Mouse (Mus musculus): ENCODE results near the gene Casp8. TPM values are rescaled to one million over a fixed set of nuclear protein-coding genes. Genes with fewer than 3 reads are reported as not detected.

Gene Casp8
- polyA plus RNA-seq, 1 experiment from 2014 or later, result 44.1 TPM

DNA sequence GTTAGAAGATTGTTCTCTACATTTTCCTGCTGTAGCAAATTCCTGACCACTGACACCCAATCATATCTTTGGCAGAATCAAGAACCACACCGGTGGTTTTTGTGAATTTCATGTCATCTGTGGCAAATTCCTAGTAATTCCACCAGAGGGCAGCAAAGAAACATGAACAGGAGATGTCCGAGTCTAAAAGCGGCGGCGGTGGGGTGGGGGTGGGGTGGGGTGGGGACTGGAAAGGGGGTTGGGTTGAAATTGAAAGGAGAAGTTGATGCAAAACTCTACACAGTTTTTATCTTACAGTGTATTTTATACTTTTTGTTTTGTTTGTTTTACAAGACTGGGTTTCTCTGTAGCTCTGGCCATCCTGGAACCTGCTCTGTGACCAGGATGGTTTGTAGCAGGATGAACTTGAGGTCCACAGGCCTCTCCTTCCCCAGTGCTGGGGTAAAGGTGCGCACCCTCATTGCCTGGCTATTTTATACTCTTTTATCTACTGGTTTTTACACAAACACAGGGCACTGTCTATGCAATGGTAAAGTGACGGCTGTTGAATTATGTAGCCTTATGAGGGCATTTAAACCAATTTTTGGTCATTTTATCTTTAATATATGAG is 25.0 kb upstream of the Casp8 start:
- no peak overlapping the region for H3K4me2 ChIP-seq (replicated peaks; ENCODE audit: low read depth, low read length)
- 27% methylated on average over 7 of the region's 7 CpGs for WGBS
- H3K9ac ChIP-seq (replicated peaks; ENCODE audit: low read length), result no peak overlapping the region
- ATAC-seq (ENCODE audit: low FRiP score, low TSS enrichment), result no peak
- H3K27me3 ChIP-seq (ENCODE audit: insufficient read depth, low read length), result no peaks in the 10 kb centered on the region
- H3K27ac ChIP-seq (ENCODE audit: low read length), result no peak overlapping the region
- H3K36me3 ChIP-seq (ENCODE audit: insufficient read depth, low read length), result no peaks in the 10 kb centered on the region
- H3K9me3 ChIP-seq (ENCODE audit: low read length), result no peaks in the 10 kb centered on the region
- no peaks in the 10 kb centered on the region for H3K4me1 ChIP-seq (ENCODE audit: insufficient read depth, low read length)
- H3K4me3 ChIP-seq (ENCODE audit: low read length), result no peak overlapping the region

DNA sequence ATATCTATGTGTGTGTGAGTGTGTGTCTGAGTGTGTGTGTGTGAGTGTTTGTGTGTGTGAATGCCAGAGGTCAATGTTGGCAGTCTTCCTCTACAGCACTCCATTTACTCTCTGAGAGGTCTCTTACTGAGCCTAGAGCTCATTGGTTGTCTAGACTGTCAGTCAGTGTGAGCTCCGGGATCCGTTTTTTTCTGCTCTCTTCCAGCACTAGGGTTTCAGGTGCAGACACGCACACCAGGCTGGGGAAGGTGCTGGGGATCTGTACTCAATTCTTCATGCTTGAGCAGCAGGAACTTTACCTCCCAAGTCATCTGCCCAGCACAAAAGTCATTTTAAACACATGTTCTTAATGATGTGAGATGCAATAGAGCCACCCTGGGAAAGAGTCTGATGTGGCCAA is 23.1 kb upstream of the Casp8 start:
- H3K9ac ChIP-seq (replicated peaks; ENCODE audit: low read length), result no peak overlapping the region
- H3K4me1 ChIP-seq (ENCODE audit: insufficient read depth, low read length), result no peaks in the 10 kb centered on the region
- ATAC-seq (ENCODE audit: low FRiP score, low TSS enrichment), result no peak
- no peak overlapping the region for H3K27ac ChIP-seq (ENCODE audit: low read length)
- no peaks in the 10 kb centered on the region for H3K27me3 ChIP-seq (ENCODE audit: insufficient read depth, low read length)
- H3K9me3 ChIP-seq (ENCODE audit: low read length), result no peaks in the 10 kb centered on the region; the same call in 1 of the 2 replicates
- H3K4me3 ChIP-seq (ENCODE audit: low read length), result no peak overlapping the region
- no peak overlapping the region for H3K4me2 ChIP-seq (replicated peaks; ENCODE audit: low read depth, low read length)
- 65% methylated on average over 3 of the region's 3 CpGs for WGBS
- no peaks in the 10 kb centered on the region for H3K36me3 ChIP-seq (ENCODE audit: insufficient read depth, low read length)

DNA sequence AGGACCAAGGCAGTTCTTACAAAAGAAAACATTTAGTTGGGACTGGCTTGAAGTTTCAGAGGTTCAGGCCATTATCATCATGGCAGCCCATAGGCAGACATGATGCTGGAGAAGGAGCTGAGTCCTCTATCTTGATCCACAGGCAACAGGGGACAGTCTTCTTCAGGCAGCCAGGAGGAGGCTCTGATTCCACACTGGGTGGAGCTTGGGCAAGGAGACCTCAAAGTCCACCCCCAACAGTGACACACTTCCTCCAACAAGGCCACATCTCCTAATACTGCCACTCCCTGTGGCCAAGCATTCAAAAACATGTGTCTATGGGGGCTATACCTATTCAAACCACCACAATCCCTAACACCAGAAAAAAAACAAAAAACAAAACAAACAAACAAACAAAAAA is 21.9 kb upstream of the Casp8 start:
- no peaks in the 10 kb centered on the region for H3K4me1 ChIP-seq (ENCODE audit: insufficient read depth, low read length)
- H3K27ac ChIP-seq (ENCODE audit: low read length), result no peak overlapping the region
- no peaks in the 10 kb centered on the region for H3K27me3 ChIP-seq (ENCODE audit: insufficient read depth, low read length)
- H3K9ac ChIP-seq (replicated peaks; ENCODE audit: low read length), result no peak overlapping the region
- no peak for ATAC-seq (ENCODE audit: low FRiP score, low TSS enrichment)
- H3K36me3 ChIP-seq (ENCODE audit: insufficient read depth, low read length), result no peaks in the 10 kb centered on the region
- no peak overlapping the region for H3K4me3 ChIP-seq (ENCODE audit: low read length)
- H3K4me2 ChIP-seq (replicated peaks; ENCODE audit: low read depth, low read length), result no peak overlapping the region
- H3K9me3 ChIP-seq (ENCODE audit: low read length), result no peaks in the 10 kb centered on the region; the same call in 1 of the 2 replicates

- 61% methylated on average over 2 of the region's 2 CpGs for WGBS
- Histone ChIP-seq H3K27ac (ENCODE audit: low read length) (no peak overlapping the region), H3K4me3 (ENCODE audit: low read length) (no peak overlapping the region), H3K4me1 (ENCODE audit: insufficient read depth, low read length) (no peaks in the 10 kb centered on the region), H3K4me2 (replicated peaks; ENCODE audit: low read depth, low read length) (no peak overlapping the region), H3K36me3 (ENCODE audit: insufficient read depth, low read length) (no peaks in the 10 kb centered on the region), H3K27me3 (ENCODE audit: insufficient read depth, low read length) (no peaks in the 10 kb centered on the region), H3K9ac (replicated peaks; ENCODE audit: low read length) (no peak overlapping the region), H3K9me3 (ENCODE audit: low read length) (no peaks in the 10 kb centered on the region; the same call in 1 of the 2 replicates)
- ATAC-seq (ENCODE audit: low FRiP score, low TSS enrichment), result no peak
Measured at GRCm38 (mm10) chr1:58773905-58774304, 21.3 kb upstream of the Casp8 start.

- no peak for ATAC-seq (ENCODE audit: low FRiP score, low TSS enrichment)
- no peak overlapping the region for H3K9ac ChIP-seq (replicated peaks; ENCODE audit: low read length)
- no peaks in the 10 kb centered on the region for H3K36me3 ChIP-seq (ENCODE audit: insufficient read depth, low read length)
- H3K27ac ChIP-seq (ENCODE audit: low read length), result no peak overlapping the region
- no peaks in the 10 kb centered on the region for H3K27me3 ChIP-seq (ENCODE audit: insufficient read depth, low read length)
- H3K4me3 ChIP-seq (ENCODE audit: low read length), result no peak overlapping the region
- no peaks in the 10 kb centered on the region for H3K4me1 ChIP-seq (ENCODE audit: insufficient read depth, low read length)
- no peaks in the 10 kb centered on the region; the same call in 1 of the 2 replicates for H3K9me3 ChIP-seq (ENCODE audit: low read length)
- 92% methylated on average over 5 of the region's 5 CpGs for WGBS
- no peak overlapping the region for H3K4me2 ChIP-seq (replicated peaks; ENCODE audit: low read depth, low read length)
Measured at GRCm38 (mm10) chr1:58775361-58775760, 19.8 kb upstream of the Casp8 start.

DNA sequence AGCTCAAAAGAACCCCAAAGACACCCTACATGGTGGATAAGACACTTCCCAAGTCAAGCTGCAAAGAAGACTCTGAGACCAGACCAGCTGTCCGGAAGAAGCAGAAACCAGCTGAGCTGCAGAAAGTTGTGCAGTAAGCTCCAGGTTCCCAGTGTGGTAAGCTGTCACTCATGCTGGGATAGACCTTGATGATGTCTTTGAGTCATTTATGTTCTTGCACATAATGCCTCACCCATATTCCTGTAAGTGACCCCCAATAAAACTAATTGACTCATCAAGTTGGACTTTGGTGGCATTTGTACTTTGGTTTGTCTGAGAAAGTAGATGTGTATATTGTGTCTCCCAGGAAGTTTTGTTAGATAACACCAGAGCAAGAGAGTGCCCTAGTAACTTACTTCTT is 17.6 kb upstream of the Casp8 start:
- Histone ChIP-seq H3K9me3 (ENCODE audit: low read length) (no peaks in the 10 kb centered on the region; the same call in 1 of the 2 replicates), H3K27me3 (ENCODE audit: insufficient read depth, low read length) (no peaks in the 10 kb centered on the region), H3K4me3 (ENCODE audit: low read length) (no peak overlapping the region), H3K36me3 (ENCODE audit: insufficient read depth, low read length) (no peaks in the 10 kb centered on the region), H3K4me1 (ENCODE audit: insufficient read depth, low read length) (no peaks in the 10 kb centered on the region), H3K27ac (ENCODE audit: low read length) (no peak overlapping the region), H3K9ac (replicated peaks; ENCODE audit: low read length) (no peak overlapping the region), H3K4me2 (replicated peaks; ENCODE audit: low read depth, low read length) (no peak overlapping the region)
- no peak for ATAC-seq (ENCODE audit: low FRiP score, low TSS enrichment)
- 100% methylated on average over 1 of the region's 1 CpGs for WGBS

DNA sequence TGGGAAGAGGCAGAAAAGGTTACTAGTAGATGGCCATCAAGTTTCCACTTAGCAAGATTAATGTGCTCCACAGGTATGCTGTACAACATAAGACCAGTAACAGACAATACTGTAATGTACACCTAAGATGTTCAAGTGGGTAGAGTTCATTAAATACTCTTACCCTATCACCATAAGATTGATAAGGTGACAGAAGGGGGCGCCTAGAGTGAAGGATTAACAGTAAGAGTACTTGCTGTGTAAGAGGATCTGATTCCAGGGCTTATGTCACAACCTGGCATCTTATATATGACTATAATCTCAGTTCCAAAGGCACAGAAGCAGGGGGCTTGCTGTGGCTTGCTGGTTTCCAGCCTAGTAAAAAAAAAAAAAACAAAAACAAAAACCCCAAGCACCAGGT is 16.9 kb upstream of the Casp8 start:
- Histone ChIP-seq H3K4me3 (ENCODE audit: low read length) (no peak overlapping the region), H3K9me3 (ENCODE audit: low read length) (no peaks in the 10 kb centered on the region; the same call in 1 of the 2 replicates), H3K4me2 (replicated peaks; ENCODE audit: low read depth, low read length) (no peak overlapping the region), H3K9ac (replicated peaks; ENCODE audit: low read length) (no peak overlapping the region), H3K36me3 (ENCODE audit: insufficient read depth, low read length) (no peaks in the 10 kb centered on the region), H3K27me3 (ENCODE audit: insufficient read depth, low read length) (no peaks in the 10 kb centered on the region), H3K4me1 (ENCODE audit: insufficient read depth, low read length) (no peaks in the 10 kb centered on the region), H3K27ac (ENCODE audit: low read length) (no peak overlapping the region)
- 9% methylated on average over 1 of the region's 1 CpGs for WGBS
- no peak for ATAC-seq (ENCODE audit: low FRiP score, low TSS enrichment)

DNA sequence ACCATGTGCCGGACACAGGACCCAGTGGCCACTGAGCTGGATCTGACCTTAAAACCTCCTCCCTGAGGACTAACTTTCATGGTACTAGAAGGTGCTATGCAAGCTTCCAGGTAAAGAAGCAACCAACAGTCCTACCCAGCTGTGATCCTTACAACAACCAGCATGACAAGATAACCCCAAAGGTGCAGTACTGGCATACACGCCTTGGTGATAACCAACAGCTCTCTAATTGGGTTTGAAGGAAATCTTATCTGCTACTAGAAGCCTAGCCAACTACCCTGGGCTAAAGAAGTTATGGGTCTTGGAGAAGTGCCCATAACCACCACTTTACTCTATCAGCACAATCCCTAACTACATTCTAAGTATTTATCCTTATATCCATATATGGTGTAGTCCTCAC is 8.9 kb upstream of the Casp8 start:
- no peaks in the 10 kb centered on the region; the same call in 1 of the 2 replicates for H3K9me3 ChIP-seq (ENCODE audit: low read length)
- WGBS, result 94% methylated on average over 2 of the region's 2 CpGs
- H3K4me3 ChIP-seq (ENCODE audit: low read length), result no peak overlapping the region
- no peaks in the 10 kb centered on the region for H3K4me1 ChIP-seq (ENCODE audit: insufficient read depth, low read length)
- H3K27me3 ChIP-seq (ENCODE audit: insufficient read depth, low read length), result no peaks in the 10 kb centered on the region
- ATAC-seq (ENCODE audit: low FRiP score, low TSS enrichment), result no peak
- no peak overlapping the region for H3K4me2 ChIP-seq (replicated peaks; ENCODE audit: low read depth, low read length)
- H3K9ac ChIP-seq (replicated peaks; ENCODE audit: low read length), result no peak overlapping the region
- H3K36me3 ChIP-seq (ENCODE audit: insufficient read depth, low read length), result no peaks in the 10 kb centered on the region
- no peak overlapping the region for H3K27ac ChIP-seq (ENCODE audit: low read length)

DNA sequence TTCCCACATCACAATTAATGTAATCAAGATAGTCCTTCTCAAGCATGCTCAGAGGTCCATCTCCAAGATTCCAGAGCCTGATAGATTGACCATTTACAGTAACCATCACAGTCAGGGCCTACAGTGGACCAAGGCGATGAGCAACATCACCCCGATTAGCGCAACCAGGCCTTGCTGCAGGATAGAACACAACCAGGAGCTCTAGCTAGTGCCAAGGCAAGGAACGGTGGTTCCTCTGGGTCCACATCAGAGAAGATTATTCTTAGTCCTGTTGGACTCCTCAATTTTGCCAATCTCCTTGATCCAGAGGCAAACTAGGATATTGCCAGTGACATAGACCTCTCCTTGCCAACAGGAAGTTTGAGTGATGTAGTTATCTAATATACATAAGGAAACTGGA is 6.8 kb upstream of the Casp8 start:
- Histone ChIP-seq H3K36me3 (ENCODE audit: insufficient read depth, low read length) (no peaks in the 10 kb centered on the region), H3K9me3 (ENCODE audit: low read length) (no peaks in the 10 kb centered on the region; the same call in 1 of the 2 replicates), H3K4me1 (ENCODE audit: insufficient read depth, low read length) (no peaks in the 10 kb centered on the region), H3K27me3 (ENCODE audit: insufficient read depth, low read length) (no peaks in the 10 kb centered on the region), H3K9ac (replicated peaks; ENCODE audit: low read length) (no peak overlapping the region), H3K4me2 (replicated peaks; ENCODE audit: low read depth, low read length) (no peak overlapping the region), H3K4me3 (ENCODE audit: low read length) (no peak overlapping the region), H3K27ac (ENCODE audit: low read length) (no peak overlapping the region)
- WGBS, result 96% methylated on average over 4 of the region's 4 CpGs
- no peak for ATAC-seq (ENCODE audit: low FRiP score, low TSS enrichment)

DNA sequence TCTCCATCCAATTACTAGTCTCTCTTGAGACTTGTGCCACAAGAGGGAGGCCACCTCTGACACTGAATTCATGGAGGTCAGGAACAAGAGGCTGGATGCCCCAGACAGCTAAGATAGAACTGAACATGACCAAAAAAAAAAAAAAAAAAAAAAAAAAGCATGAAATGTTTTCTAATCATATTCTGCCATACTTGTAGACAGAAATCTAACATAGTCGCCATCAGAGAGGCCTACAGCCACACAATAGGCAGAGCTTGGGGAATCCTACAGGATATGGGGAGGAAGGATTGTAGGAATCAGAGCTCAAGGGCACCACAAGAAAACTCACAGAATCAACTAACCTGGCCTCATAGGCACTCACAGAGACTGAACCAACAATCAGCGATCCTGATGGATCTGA is 469 bp upstream of the Casp8 start:
- Histone ChIP-seq H3K4me2 (replicated peaks; ENCODE audit: low read depth, low read length) (peak overlapping the region; percentile 92), H3K36me3 (ENCODE audit: insufficient read depth, low read length) (peaks cover 8% of the 10 kb centered on the region), H3K9ac (replicated peaks; ENCODE audit: low read length) (peak overlapping the region; percentile 90)

More for the DNA sequence above, 469 bp upstream of the Casp8 start:
- 48% methylated on average over 2 of the region's 2 CpGs for WGBS
- Histone ChIP-seq H3K9me3 (ENCODE audit: low read length) (no peaks in the 10 kb centered on the region), H3K4me3 (ENCODE audit: low read length) (peak overlapping the region; percentile 77), H3K27me3 (ENCODE audit: insufficient read depth, low read length) (no peaks in the 10 kb centered on the region), H3K27ac (ENCODE audit: low read length) (peak overlapping the region; percentile 89; the same call in 1 of the 2 replicates), H3K4me1 (ENCODE audit: insufficient read depth, low read length) (peaks cover 14% of the 10 kb centered on the region)
- 0 out of 2 replicates have a peak, but pooled peaks have one; percentile 14 for ATAC-seq (ENCODE audit: low FRiP score, low TSS enrichment)

All from kidney, embryonic 16.5 days (tissue).